Mouse (Mus musculus) kidney, postnatal 0 days (tissue): ENCODE results near the gene Art5. TPM values are rescaled to one million over a fixed set of nuclear protein-coding genes. Genes with fewer than 3 reads are reported as not detected.

Source experiments
- ATAC-seq: fragments of 200-750 bp; cut with Nextera tagmentation; replicated peaks from 2 replicates; pipeline ENCODE4 v1.8.0; 2017; ENCODE audit warnings: low read depth, moderate number of reproducible peaks, moderate TSS enrichment, moderate library complexity; ENCODE audit not compliant: low FRiP score
- DNase-seq: peaks from one replicate; pipeline ENCODE4 v3.0.0-alpha.2; 2016; ENCODE audit warnings: low spot score
- H3K27ac ChIP-seq: fragments of 300-500 bp; sonication (generic); 2 replicates; pipeline ENCODE4 v1.5.1; 2014; ENCODE audit warnings: mild to moderate bottlenecking
- H3K27me3 ChIP-seq: fragments of 300-500 bp; sonication (generic); 2 replicates; pipeline ENCODE4 v1.6.1; 2014; ENCODE audit warnings: low read length, mixed read lengths; ENCODE audit not compliant: insufficient read depth
- H3K36me3 ChIP-seq: fragments of 300-500 bp; sonication (generic); 2 replicates; pipeline ENCODE4 v1.6.1; 2014; ENCODE audit warnings: low read length, mixed read lengths; ENCODE audit not compliant: insufficient read depth
- H3K4me1 ChIP-seq: fragments of 300-500 bp; sonication (generic); replicated peaks from 2 replicates; pipeline ENCODE4 v1.6.1; 2014; ENCODE audit warnings: antibody characterized with exemption, low read length, mixed read lengths; ENCODE audit not compliant: insufficient read depth
- H3K4me2 ChIP-seq: fragments of 300-500 bp; sonication (generic); 2 replicates; pipeline ENCODE4 v1.6.1; 2014; ENCODE audit warnings: mild to moderate bottlenecking, low read length, moderate library complexity, mixed read lengths
- H3K4me3 ChIP-seq: fragments of 300-500 bp; sonication (generic); replicated peaks from 2 replicates; pipeline ENCODE4 v1.5.1; 2014; ENCODE audit warnings: low read depth, low read length
- H3K9ac ChIP-seq: fragments of 300-500 bp; sonication (generic); 2 replicates; pipeline ENCODE4 v1.6.1; 2014; ENCODE audit warnings: low read depth, low read length
- H3K9me3 ChIP-seq: fragments of 300-500 bp; sonication (generic); replicated peaks from 2 replicates; pipeline ENCODE4 v1.6.1; 2016; ENCODE audit warnings: low read length, inconsistent platforms, mixed read lengths
- CTCF ChIP-seq: IDR thresholded peaks from 2 replicates; pipeline ENCODE4 v1.5.1; 2016; ENCODE audit warnings: antibody characterized with exemption, low read depth, mild to moderate bottlenecking, moderate library complexity
- WGBS: fragments of 180-500 bp; shearing (Covaris S2); extraction: QIAGEN DNeasy Blood & Tissue Kit; methylation state at CpG from one replicate; pipeline ENCODE4 v1.1.7; 2014; 5-methylcytosine and 5-hydroxymethylcytosine counted together
- polyA plus RNA-seq: library from polyadenylated mRNA; unstranded; fragments of >200 nt; fragmentation: Nextera tagmentation; extraction: Ambion mirVana; gene quantifications from 2 replicates; pipeline ENCODE4 v1.2.1, GENCODE M21; 2015

Art5 gene
- polyA plus RNA-seq, result 1.4 and 2.3 TPM in 2 replicates

DNA sequence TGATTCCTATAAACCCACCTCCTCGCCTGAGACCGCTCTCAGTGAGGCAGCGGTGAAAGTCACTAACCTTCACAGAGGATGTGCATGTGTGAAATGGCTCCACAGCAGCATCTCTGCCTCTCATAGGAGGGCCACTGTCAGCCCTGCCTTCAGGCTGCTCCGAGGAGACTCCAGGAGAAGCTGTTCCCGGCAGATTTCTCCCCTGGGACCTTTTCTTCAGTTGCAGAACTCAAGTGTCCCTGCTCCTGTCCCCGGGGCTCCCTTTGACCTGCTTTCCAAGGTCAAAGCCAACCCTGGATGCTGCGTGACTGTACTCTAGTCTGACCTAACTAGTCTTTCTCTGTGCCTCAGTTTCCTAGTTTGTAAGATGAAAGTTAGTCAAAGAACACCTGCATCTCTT lies at the start of gene Art5:
Gene Art5, minus strand, starts transcription at position 319 of the 400 bp plus-strand sequence.
- no peaks in the 10 kb centered on the region for H3K4me1 ChIP-seq
- H3K9ac ChIP-seq, result no peak within 1 kb of the TSS
- H3K27me3 ChIP-seq, result no peaks in the 10 kb centered on the region
- H3K27ac ChIP-seq, result no peak within 1 kb of the TSS
- WGBS, result 72% methylated on average over 7 of the region's 7 CpGs
- no peak for TF ChIP-seq CTCF
- ATAC-seq (no peak), DNase-seq (no peak)
- no peak within 1 kb of the TSS for H3K4me3 ChIP-seq
- H3K36me3 ChIP-seq, result no peaks in the 10 kb centered on the region
- no peak within 1 kb of the TSS for H3K4me2 ChIP-seq
- no peaks in the 10 kb centered on the region for H3K9me3 ChIP-seq

DNA sequence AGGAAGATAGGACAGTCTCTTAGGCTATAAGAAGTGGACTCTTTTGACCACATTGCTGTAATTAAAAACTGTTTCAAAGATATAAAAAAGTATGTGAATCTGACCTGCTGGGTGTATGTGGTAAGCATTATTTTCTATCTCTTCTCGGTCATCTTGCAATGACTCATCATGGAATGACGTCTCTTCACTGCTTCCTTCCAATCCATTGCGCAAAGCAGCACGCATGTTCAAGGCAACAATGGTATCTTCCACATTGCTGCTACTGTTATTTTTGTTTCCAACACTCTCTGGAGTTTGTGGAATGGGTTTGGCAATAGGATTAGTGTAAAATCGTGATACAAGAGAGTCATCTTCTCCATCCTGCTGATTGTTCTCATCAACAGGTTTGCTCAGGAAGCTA lies 44.4 kb upstream of the Art5 start:
- Histone ChIP-seq H3K36me3 (peaks cover 38% of the 10 kb centered on the region), H3K27ac (no peak overlapping the region), H3K4me1 (no peaks in the 10 kb centered on the region), H3K4me3 (no peak overlapping the region), H3K4me2 (no peak overlapping the region), H3K9me3 (no peaks in the 10 kb centered on the region), H3K27me3 (no peaks in the 10 kb centered on the region), H3K9ac (no peak overlapping the region)
- no peak for DNase-seq
- WGBS, result 93% methylated on average over 5 of the region's 5 CpGs
- ATAC-seq, result no peak
- TF ChIP-seq CTCF, result no peak

DNA sequence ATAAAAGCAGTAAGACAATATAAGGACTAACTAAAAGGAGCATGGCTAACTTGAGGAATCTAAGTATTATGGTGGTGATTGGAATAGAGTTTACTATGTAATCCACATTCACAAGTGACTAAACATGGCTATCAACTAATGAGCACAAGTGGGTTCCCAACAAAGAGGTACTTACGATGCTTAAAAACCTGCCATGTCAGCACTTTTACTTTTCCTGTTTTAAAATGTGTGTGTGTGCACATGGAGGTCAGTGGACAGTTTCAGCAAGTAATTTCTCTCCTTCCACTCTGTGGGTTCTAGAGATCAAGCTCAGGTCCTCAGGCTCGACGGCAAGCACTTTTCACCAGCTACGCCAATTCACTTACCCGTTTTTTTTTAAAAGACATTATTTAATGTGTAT lies 28.6 kb upstream of the Art5 start:
- Histone ChIP-seq H3K27ac (no peak overlapping the region), H3K36me3 (peaks cover 27% of the 10 kb centered on the region), H3K27me3 (no peaks in the 10 kb centered on the region), H3K4me1 (no peaks in the 10 kb centered on the region), H3K4me2 (no peak overlapping the region), H3K9me3 (no peaks in the 10 kb centered on the region), H3K4me3 (no peak overlapping the region), H3K9ac (no peak overlapping the region)
- no peak for DNase-seq
- no peak for TF ChIP-seq CTCF
- no peak for ATAC-seq
- WGBS, result 97% methylated on average over 5 of the region's 5 CpGs

DNA sequence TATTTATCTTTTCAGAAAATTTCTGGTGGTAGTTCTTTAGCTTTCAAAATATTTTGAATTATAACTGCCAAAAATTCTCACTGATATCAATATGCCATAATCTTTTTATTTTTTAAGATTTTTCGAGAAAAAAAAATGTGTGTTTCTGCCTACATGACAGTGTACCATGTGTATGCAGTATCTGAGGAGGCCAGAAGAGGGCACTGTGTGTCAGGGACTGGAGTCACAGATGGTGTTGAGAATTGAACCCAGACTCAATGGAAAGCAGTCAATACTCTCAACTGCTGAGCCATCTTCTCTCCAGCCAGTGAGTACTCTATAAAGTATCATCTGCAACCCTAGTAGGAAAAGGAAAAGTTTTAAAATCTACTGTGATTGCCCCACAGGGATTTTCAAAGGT lies 28.2 kb upstream of the Art5 start:
- H3K4me2 ChIP-seq, result no peak overlapping the region
- peaks cover 27% of the 10 kb centered on the region for H3K36me3 ChIP-seq
- no peaks in the 10 kb centered on the region for H3K27me3 ChIP-seq
- no peaks in the 10 kb centered on the region for H3K4me1 ChIP-seq
- H3K9me3 ChIP-seq, result no peaks in the 10 kb centered on the region
- no peak overlapping the region for H3K4me3 ChIP-seq
- ATAC-seq, result no peak
- DNase-seq, result peak; percentile 34
- H3K9ac ChIP-seq, result no peak overlapping the region
- TF ChIP-seq CTCF, result peak; percentile 65
- H3K27ac ChIP-seq, result no peak overlapping the region
- WGBS, result 97% methylated on average over 1 of the region's 1 CpGs

DNA sequence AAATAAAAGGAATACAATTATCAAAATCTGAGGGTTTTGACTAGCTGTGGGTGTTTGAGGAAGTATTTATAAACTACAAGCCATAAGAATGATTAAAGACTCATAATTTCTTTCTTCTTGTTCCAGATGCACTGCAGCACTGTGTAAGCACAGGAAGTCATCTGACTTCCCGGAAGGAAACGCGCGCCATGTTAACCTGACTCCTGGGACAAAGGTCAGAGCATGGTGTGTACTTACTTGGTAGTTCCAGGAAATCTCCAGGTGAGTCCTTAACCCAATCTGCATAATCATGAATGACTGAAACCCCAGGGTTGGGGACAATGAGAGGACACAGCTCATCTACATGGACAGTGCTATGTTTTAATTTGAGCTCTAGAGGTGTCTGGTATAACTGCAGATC lies 23.1 kb upstream of the Art5 start:
- no peak for TF ChIP-seq CTCF
- DNase-seq (no peak), ATAC-seq (no peak)
- H3K4me1 ChIP-seq, result no peaks in the 10 kb centered on the region
- H3K36me3 ChIP-seq, result peaks cover 40% of the 10 kb centered on the region
- H3K27me3 ChIP-seq, result no peaks in the 10 kb centered on the region
- no peak overlapping the region for H3K4me2 ChIP-seq
- no peak overlapping the region for H3K9ac ChIP-seq
- no peak overlapping the region for H3K27ac ChIP-seq
- no peaks in the 10 kb centered on the region for H3K9me3 ChIP-seq
- 77% methylated on average over 4 of the region's 4 CpGs for WGBS
- no peak overlapping the region for H3K4me3 ChIP-seq

DNA sequence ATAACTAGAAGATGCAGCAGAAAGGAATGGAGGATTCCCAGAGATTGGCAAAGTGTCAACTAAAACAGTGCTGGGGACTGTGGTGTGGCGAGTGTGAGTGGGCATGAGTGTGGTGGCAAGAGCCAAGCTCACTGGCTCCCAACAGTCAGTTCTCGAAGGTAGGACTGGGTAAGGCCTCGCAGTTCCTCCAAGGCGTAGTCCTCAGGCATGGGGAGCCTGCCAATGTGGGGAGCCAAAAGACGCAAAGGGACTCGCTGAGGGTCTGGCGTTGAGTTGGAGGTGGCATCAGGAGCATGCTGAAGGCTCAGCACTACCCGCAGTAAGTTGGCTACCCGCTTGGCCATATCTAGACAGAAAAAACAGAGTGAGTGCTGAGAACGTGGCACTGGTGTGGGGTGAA lies 11.0 kb upstream of the Art5 start:
- Histone ChIP-seq H3K4me2 (no peak overlapping the region), H3K27ac (no peak overlapping the region), H3K27me3 (no peaks in the 10 kb centered on the region), H3K4me1 (no peaks in the 10 kb centered on the region), H3K4me3 (no peak overlapping the region), H3K9ac (no peak overlapping the region), H3K9me3 (no peaks in the 10 kb centered on the region), H3K36me3 (peaks cover 56% of the 10 kb centered on the region)
- WGBS, result 95% methylated on average over 10 of the region's 10 CpGs
- DNase-seq, result no peak
- no peak for ATAC-seq
- TF ChIP-seq CTCF, result no peak

DNA sequence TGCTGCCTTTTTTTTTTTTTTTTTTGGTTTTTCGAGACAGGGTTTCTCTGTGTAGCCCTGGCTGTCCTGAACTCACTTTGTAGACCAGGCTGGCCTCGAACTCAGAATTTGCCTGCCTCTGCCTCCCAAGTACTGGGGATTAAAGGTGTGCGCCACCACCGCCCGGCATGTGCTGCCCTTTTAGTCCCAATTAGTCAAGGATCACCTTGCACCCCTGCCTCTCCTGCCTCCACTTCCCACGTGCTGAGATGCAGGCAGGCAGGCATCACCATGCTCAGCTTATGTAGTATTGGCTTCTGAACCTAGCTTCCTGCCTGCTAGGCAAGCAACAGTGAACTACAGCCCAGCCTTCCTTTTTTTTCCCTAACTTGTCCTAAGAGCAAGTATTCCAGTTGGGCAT lies 8.1 kb upstream of the Art5 start:
- WGBS, result 76% methylated on average over 6 of the region's 6 CpGs
- Histone ChIP-seq H3K27me3 (no peaks in the 10 kb centered on the region), H3K4me3 (no peak overlapping the region), H3K4me1 (no peaks in the 10 kb centered on the region), H3K27ac (no peak overlapping the region), H3K9me3 (no peaks in the 10 kb centered on the region), H3K36me3 (peaks cover 27% of the 10 kb centered on the region), H3K4me2 (no peak overlapping the region), H3K9ac (no peak overlapping the region)
- DNase-seq (no peak), ATAC-seq (no peak)
- no peak for TF ChIP-seq CTCF
